Mouse (Mus musculus) heart, adult 2 months (tissue): ENCODE measurements around the gene Tceanc2.

Source experiments
- CTCF ChIP-seq: fragments of 200-600 bp; IDR thresholded peaks from 2 replicates; pipeline ENCODE4 v1.8.1; 2022; ENCODE audit warnings: antibody characterized with exemption, mild to moderate bottlenecking, moderate library complexity
- EP300 ChIP-seq: fragments of 200-500 bp; IDR thresholded peaks from 2 replicates; pipeline ENCODE4 v1.6.1; 2011; ENCODE audit warnings: low read depth, low read length, control low read depth; ENCODE audit not compliant: insufficient read depth
- POLR2A ChIP-seq: fragments of 200-500 bp; IDR thresholded peaks from 2 replicates; pipeline ENCODE4 v1.6.1; 2011; ENCODE audit warnings: mild to moderate bottlenecking, low read depth, low read length, control low read depth; ENCODE audit not compliant: insufficient read depth

GRCm38 (mm10) chr4:107117741-107118385 lies 61.1 kb downstream of the Tceanc2 start:
- TF ChIP-seq CTCF = no peak
- no peak for TF ChIP-seq EP300
- no peak for TF ChIP-seq POLR2A
